ENCODE assay signal across 15 mouse cellular contexts in genomic region chr12:100144269-100144668, GRCm38 (mm10). TPM values are rescaled to one million over a fixed set of nuclear protein-coding genes. Genes with fewer than 3 reads are reported as not detected.
DNase-seq lines count a peak whose midpoint lies in the region; ATAC-seq and TF ChIP-seq lines count a peak whose summit lies in the region.
"Had no signal": no experiment of that assay in that cellular context is flagged by ENCODE, and none has a peak within 500 bp of the region (broad histone marks: within the 10 kb centered on the region; RNA-seq: fewer than 3 reads in every experiment).

No protein-coding gene starts in this region.

- peaks cover 11% of the 10 kb centered on the region; the same call in 1 of the 2 replicates for H3K4me1 ChIP-seq in kidney, embryonic 16.5 days (ENCODE audit: insufficient read depth, low read length)
- no peaks in the 10 kb centered on the region for H3K4me1 ChIP-seq in liver, embryonic 11.5 days (replicated peaks; ENCODE audit: control insufficient read depth, insufficient read depth, low read length)
- H3K4me1 ChIP-seq: embryonic facial prominence, embryonic 12.5 days had no signal

- no peak for DNase-seq in layer of hippocampus, adult 2 months (ENCODE audit: low spot score in 2 of 2)
- no peak for DNase-seq in layer of hippocampus, adult 9-11 months
- DNase-seq in adrenal gland, postnatal 25 days: peak; percentile 39
- DNase-seq in lung, postnatal 14 days: peak; percentile 48
- no peak for DNase-seq in liver, embryonic 11.5 days (ENCODE audit: low spot score)
- no peak for DNase-seq in right cerebral cortex, postnatal 25 days
- DNase-seq: cerebellum, adult 18-20 months; cerebellum, postnatal 36 days had no signal

- ATAC-seq in kidney, embryonic 16.5 days (ENCODE audit: low FRiP score, low TSS enrichment): peak; percentile 60; the same call in 1 of the 2 replicates
- ATAC-seq in liver, embryonic 11.5 days (replicated peaks; ENCODE audit: low FRiP score): no peak
- ATAC-seq: activated CD4-positive, CD25-positive, alpha-beta regulatory T cell, adult 4 months; forebrain, embryonic 16.5 days; intestine, embryonic 16.5 days; Patski had no signal

- H3K9ac ChIP-seq in kidney, embryonic 16.5 days (replicated peaks; ENCODE audit: low read length): no peak overlapping the region
- H3K9ac ChIP-seq in liver, embryonic 11.5 days (ENCODE audit: low read depth, low read length): no peak overlapping the region
- H3K9ac ChIP-seq: embryonic facial prominence, embryonic 12.5 days; hindbrain, embryonic 14.5 days had no signal

- H3K9me3 ChIP-seq in kidney, embryonic 16.5 days (ENCODE audit: low read length): no peaks in the 10 kb centered on the region
- H3K9me3 ChIP-seq in liver, embryonic 11.5 days (ENCODE audit: control insufficient read depth, low read length): no peaks in the 10 kb centered on the region
- H3K9me3 ChIP-seq: embryonic facial prominence, embryonic 12.5 days had no signal

- H3K27ac ChIP-seq in layer of hippocampus, adult 2 months: peak overlapping the region; percentile 63
- H3K27ac ChIP-seq in kidney, embryonic 16.5 days (ENCODE audit: low read length): 0 out of 2 replicates have a peak overlapping the region, but pooled peaks have one; percentile 2
- H3K27ac ChIP-seq in liver, embryonic 11.5 days (ENCODE audit: low read depth, low read length): no peak overlapping the region
- H3K27ac ChIP-seq: embryonic facial prominence, embryonic 12.5 days; hindbrain, embryonic 14.5 days had no signal

- H3K4me3 ChIP-seq in layer of hippocampus, adult 2 months: no peak overlapping the region
- H3K4me3 ChIP-seq in kidney, embryonic 16.5 days (ENCODE audit: low read length): no peak overlapping the region
- H3K4me3 ChIP-seq in liver, embryonic 11.5 days (ENCODE audit: low read depth, low read length): no peak overlapping the region
- H3K4me3 ChIP-seq: embryonic facial prominence, embryonic 12.5 days had no signal

- WGBS in kidney, embryonic 16.5 days: 46% methylated on average over 5 of the region's 5 CpGs
- 86% methylated on average over 5 of the region's 5 CpGs for WGBS in liver, embryonic 11.5 days

- H3K27me3 ChIP-seq in kidney, embryonic 16.5 days (ENCODE audit: insufficient read depth, low read length): no peaks in the 10 kb centered on the region
- no peaks in the 10 kb centered on the region for H3K27me3 ChIP-seq in liver, embryonic 11.5 days (replicated peaks; ENCODE audit: control insufficient read depth, insufficient read depth, low read length)
- H3K27me3 ChIP-seq: embryonic facial prominence, embryonic 12.5 days; Patski had no signal

- peaks cover 73% of the 10 kb centered on the region for H3K36me3 ChIP-seq in kidney, embryonic 16.5 days (ENCODE audit: insufficient read depth, low read length)
- H3K36me3 ChIP-seq in liver, embryonic 11.5 days (ENCODE audit: control insufficient read depth, insufficient read depth, low read length): peaks cover 54% of the 10 kb centered on the region

- TF ChIP-seq CTCF in layer of hippocampus, adult 2 months (conservative IDR thresholded peaks at IDR 0.05): no peak

- H3K4me2 ChIP-seq in kidney, embryonic 16.5 days (replicated peaks; ENCODE audit: low read depth, low read length): no peak overlapping the region
- H3K4me2 ChIP-seq in liver, embryonic 11.5 days: no peak overlapping the region
- H3K4me2 ChIP-seq: embryonic facial prominence, embryonic 12.5 days; hindbrain, embryonic 14.5 days had no signal

RNA-seq across cellular contexts. Expression of gene Nrde2, which starts 15.2 kb away (rescaled TPM):
- 10 to 100 TPM; 23.8 to 24.3 TPM for total RNA-seq in layer of hippocampus, adult 2 months (2021)
- total RNA-seq in adrenal gland, postnatal 25 days (2021): 15.7 and 24.2 TPM in 2 replicates
- 18.2 and 19.1 TPM in 2 replicates for polyA plus RNA-seq in kidney, embryonic 16.5 days (2015; fragmentation: Nextera tagmentation; extraction: Ambion mirVana)
- 14.0 and 14.3 TPM in 2 replicates for polyA plus RNA-seq in liver, embryonic 11.5 days (2014; fragmentation: Nextera tagmentation; extraction: Ambion mirVana)

RNA-seq across cellular contexts. Expression of gene Psmc1, which starts 34.3 kb away (rescaled TPM):
- total RNA-seq in layer of hippocampus, adult 2 months (2021): 100 to 1,000 TPM; 185 to 207 TPM
- total RNA-seq in adrenal gland, postnatal 25 days (2021): 236 and 263 TPM in 2 replicates
- polyA plus RNA-seq in kidney, embryonic 16.5 days (2015; fragmentation: Nextera tagmentation; extraction: Ambion mirVana): 313 and 320 TPM in 2 replicates
- 324 and 347 TPM in 2 replicates for polyA plus RNA-seq in liver, embryonic 11.5 days (2014; fragmentation: Nextera tagmentation; extraction: Ambion mirVana)

RNA-seq across cellular contexts. Expression of gene Calm1, which starts 55.0 kb away (rescaled TPM):
- 1,000 to 10,000 TPM; 2,009 to 2,049 TPM for total RNA-seq in layer of hippocampus, adult 2 months (2021)
- 302 and 339 TPM in 2 replicates for total RNA-seq in adrenal gland, postnatal 25 days (2021)
- 1,160 and 1,207 TPM in 2 replicates for polyA plus RNA-seq in kidney, embryonic 16.5 days (2015; fragmentation: Nextera tagmentation; extraction: Ambion mirVana)
- polyA plus RNA-seq in liver, embryonic 11.5 days (2014; fragmentation: Nextera tagmentation; extraction: Ambion mirVana): 957 and 975 TPM in 2 replicates

Comparison
In these comparisons a context has a peak if more than half of its experiments do, and no peak if none do; other contexts are left out.
1. DNase-seq: peak in adrenal gland, postnatal 25 days (single experiment) and lung, postnatal 14 days (single experiment); none in layer of hippocampus, adult 2 months (0 of 2), layer of hippocampus, adult 9-11 months (single experiment), liver, embryonic 11.5 days (single experiment) and right cerebral cortex, postnatal 25 days (single experiment).